Mouse (Mus musculus) liver, adult (tissue): Measurements from ENCODE around the gene Manf.

Source experiments
- GATA4 ChIP-seq: IDR thresholded peaks from 2 replicates; pipeline ENCODE4 v1.6.1; 2014; ENCODE audit warnings: mild to moderate bottlenecking, low read length; ENCODE audit not compliant: insufficient replicate concordance

The Manf gene

GRCm38 (mm10) chr9:106889321-106889720 is 2.5 kb downstream of the Manf start:
- TF ChIP-seq GATA4 = no peak

DNA sequence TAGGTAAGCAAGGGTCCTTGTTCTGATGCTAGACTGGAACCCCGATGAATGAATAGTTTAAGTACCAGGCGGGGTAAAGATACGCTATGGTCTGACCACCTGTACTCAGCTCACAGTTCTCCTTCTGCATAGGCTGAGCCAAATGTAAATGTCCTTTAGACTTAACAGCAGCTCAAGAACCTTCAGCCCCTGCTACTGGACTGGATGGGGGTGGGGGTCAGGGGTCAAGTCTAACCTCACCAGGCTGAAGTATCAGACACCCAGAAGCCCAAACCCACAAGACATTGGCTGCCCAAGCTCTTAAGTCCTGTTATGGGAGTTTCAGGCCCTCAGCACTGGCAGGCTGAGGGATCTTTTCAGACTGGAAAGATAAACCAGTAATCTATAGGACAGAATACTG is 3.4 kb downstream of the Manf start:
- no peak for TF ChIP-seq GATA4

DNA sequence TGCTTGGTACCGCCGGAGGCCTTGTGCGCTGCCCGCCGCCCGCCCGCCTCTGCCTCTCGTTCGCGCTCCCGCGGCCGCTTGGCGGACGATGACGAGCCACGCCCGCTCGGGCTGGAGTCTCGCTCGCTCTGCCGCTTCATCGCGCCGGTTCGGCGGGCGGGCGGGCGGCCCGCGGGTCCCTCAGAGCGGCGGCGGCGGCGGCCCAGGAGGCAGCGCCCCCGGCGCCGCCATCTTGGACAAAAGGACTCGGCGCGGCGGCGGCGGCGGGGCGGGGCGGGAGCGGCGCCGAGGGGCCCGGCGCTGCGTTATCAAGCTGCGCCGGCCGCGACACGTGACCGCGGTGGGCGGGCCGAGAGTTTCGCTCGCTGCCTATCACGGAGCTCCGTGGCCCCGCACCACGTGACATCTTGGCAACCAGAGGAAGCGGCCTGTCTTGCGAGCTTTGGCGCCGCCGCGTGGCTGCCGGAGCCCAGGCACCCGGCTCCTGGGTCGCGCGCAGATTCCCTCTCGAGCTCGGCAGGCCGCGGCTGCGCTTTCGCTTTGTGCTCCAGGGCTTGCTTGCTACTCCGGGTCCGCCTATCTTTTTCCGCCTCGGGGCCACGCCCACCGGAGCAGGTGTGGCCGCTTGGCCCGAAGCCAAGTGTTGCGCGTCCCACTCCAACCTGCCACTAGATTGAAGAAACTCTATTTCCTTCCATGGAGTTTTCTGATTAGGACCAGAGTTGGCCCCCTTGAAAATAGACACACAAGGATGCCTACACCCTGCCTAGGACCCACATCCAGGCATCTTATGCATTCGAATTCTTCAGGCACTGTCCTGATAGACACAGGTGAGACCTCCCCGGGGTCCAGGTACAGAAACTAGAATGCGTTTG is 4.7 kb downstream of the Manf start, which contains the start of gene Rbm15b:
Rbm15b (minus strand) TSS at position 601 of the 875 bp plus-strand sequence.
- peak; percentile 78; the same call in 1 of the 2 replicates for TF ChIP-seq GATA4

DNA sequence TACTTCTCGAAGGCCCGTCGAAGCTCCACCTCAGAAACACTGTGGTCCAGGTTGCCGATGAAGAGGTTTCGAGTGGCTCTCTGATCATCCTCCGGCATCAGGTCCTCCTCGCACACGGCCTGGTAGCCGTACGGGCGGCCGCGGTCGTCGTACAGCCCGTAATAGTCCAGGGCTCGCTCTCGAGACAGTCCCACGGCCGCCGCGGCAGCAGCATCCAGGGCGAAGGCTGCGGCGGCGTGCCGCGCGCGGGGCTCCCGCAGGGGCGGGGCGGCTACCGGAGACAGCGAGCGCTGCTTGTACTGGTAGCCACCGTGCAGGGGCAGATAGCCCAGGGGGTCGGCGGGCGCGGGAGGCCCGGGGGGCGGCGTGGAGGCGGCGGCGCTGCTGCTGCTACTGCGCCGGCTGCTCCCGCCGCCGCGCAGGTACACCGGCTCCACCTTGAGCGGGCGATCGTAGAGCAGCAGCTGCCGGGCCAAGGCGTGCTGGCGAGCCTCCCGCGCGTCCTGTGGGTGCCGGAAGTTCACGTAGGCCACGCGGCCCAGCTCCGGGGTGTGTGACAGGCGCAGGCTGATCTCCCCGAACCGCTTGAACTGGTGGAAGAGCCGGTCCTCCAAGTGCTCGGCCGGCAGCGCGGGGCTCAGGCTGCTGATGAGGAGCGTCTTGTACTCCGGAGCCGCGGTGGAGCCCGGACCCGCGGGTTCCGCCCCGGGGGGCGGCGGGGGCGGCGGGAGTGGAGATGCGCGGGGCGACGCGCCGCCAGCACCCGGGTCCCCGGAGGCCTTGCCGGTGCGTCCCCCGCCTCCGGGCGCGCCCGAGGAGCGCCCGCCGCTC is 5.7 kb downstream of the Manf start:
- TF ChIP-seq GATA4 = no peak

GRCm38 (mm10) chr9:106884996-106885900 is 6.5 kb downstream of the Manf start:
- TF ChIP-seq GATA4 = no peak

- no peak for TF ChIP-seq GATA4
Observed at GRCm38 (mm10) chr9:106884306-106884705, 7.5 kb downstream of the Manf start.

DNA sequence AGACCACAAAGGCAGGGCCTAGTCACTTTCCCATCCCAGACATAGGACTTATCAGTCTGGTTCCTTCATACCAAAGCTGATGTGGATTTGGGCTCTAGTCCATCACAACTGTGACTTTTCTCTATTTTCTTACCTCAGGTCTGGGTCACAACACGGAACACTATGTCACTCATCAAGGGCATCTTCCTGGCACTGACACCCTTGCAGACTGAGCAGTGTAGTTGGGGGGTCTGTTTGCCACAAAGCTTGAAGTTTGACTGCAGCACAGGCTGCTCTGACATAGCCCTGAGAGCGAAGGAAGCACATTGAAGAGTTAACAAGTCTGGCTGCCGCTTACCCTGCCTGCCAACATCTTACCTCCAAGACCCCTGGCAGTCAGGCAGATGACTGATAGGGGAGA is 8.7 kb downstream of the Manf start:
- TF ChIP-seq GATA4 = no peak

DNA sequence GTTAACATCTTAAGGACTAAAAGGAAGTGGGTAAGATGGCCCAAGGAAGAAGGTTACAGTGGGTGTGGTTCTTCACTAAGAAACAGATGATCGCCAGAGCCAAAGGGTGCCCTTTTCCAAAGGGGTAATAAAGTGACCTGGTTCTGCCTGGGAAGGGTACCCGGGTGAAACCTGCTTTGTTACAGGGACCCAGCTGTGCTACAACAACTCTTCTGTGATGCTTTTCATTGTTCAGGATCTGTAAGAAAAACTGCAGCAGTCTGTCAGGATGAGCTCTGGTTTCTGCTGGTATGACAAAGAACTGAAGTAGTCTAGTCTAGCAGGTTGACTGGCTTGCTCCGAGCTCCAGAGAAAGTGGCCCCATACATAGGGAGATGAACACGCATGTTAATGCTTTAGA is 9.6 kb downstream of the Manf start:
- no peak for TF ChIP-seq GATA4

DNA sequence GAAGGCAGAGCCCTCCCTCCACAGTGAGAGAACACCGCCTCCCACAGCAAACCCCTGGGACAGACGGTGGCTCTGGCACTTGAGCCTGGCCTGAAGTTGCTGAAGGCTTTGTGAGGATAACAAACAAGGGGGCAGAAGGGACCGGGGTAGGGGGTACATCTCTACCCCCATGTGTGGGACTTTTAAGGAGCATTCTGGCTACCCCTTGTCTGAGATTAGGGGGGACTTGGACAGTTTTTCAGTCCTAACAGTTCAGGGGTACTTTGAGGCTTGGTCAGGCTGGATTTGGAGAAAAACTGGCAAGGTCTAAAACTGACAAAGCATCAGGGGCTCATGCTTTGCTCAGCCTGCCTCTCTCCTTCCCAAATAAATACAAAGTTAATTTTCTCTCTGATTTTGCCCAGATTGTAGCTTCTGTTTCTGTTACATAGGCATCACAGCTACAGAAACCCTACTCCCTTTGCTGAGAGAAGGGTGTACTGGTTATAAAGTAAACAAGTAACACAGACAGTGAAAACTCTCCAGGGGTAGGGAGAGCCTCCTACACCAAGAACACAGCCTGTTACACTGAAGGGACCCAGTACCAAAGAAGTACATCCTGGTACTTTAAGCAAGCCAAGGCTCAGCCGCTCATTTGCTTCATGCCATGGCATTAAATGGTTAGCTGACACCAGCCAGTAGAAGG is 10.6 kb downstream of the Manf start:
- no peak for TF ChIP-seq GATA4

GRCm38 (mm10) chr9:106879471-106879870 is 12.3 kb downstream of the Manf start:
- TF ChIP-seq GATA4 = no peak

DNA sequence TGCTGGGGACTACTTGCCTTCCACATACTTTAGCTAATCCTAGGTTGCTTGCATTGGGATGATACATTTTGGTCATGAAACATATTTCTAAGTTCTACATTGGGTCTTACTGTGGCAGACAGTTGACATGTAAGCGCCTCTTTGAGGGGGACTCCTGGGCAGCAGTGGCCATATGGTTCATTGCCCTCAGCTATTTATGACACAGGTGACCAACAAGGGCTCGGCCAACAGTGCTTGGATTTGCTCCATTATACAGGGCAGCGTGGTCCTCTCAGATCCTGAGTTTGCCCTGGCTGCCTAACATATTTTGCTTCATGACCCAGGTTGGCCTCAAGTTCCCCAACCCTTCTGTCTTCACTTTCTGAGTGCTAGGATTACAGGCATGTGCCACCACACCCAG is 15.1 kb downstream of the Manf start:
- no peak for TF ChIP-seq GATA4

GRCm38 (mm10) chr9:106874216-106874615 is 17.6 kb downstream of the Manf start:
- no peak for TF ChIP-seq GATA4

GRCm38 (mm10) chr9:106858036-106858435 is 33.7 kb downstream of the Manf start:
- no peak for TF ChIP-seq GATA4

DNA sequence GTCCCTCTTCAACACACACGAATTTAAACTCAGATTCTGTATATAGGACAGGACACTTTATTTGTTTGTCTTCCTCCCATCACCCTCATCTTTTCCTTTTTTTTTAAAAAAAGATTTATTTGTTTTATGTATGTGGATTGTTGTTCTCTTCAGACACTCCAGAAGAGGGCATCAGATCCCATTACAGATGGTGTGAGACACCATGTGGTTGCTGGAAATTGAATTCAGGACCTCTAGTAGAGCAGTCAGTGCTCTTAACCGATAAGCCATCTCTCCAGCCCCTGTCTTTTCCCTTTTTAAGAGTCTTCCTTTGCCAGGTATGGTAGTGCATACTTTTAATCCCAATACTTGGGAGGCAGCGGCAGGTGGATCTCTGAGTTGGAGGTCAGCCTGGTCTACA is 35.1 kb downstream of the Manf start:
- TF ChIP-seq GATA4 = no peak
